Mouse (Mus musculus): ENCODE measurements around the gene Fam120c. TPM values are rescaled to one million over a fixed set of nuclear protein-coding genes. Genes with fewer than 3 reads are reported as not detected.

Gene Fam120c
- total RNA-seq, 2 experiments from 2014 or later: 0.19 to 0.26 TPM

DNA sequence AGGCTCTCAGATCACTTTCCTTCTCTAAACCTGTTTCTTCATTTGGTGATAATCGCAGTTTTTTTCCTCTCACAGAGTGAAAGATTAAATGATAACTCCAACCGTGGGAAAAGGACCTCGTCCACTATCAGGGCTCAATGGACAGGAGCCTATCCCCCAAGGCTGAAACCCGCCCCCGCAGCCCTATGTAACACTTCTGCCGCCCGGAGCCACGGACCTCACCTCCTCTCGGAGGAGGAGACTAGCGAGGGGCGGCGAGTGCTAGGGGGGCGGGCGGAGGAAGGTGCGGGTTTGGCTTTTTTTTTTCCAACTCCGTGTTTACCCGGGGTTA, 176.1 kb downstream of the Fam120c start:
- peak; percentile 68 for ATAC-seq (replicated peaks; ENCODE audit: low FRiP score, poor library complexity, severe bottlenecking)

DNA sequence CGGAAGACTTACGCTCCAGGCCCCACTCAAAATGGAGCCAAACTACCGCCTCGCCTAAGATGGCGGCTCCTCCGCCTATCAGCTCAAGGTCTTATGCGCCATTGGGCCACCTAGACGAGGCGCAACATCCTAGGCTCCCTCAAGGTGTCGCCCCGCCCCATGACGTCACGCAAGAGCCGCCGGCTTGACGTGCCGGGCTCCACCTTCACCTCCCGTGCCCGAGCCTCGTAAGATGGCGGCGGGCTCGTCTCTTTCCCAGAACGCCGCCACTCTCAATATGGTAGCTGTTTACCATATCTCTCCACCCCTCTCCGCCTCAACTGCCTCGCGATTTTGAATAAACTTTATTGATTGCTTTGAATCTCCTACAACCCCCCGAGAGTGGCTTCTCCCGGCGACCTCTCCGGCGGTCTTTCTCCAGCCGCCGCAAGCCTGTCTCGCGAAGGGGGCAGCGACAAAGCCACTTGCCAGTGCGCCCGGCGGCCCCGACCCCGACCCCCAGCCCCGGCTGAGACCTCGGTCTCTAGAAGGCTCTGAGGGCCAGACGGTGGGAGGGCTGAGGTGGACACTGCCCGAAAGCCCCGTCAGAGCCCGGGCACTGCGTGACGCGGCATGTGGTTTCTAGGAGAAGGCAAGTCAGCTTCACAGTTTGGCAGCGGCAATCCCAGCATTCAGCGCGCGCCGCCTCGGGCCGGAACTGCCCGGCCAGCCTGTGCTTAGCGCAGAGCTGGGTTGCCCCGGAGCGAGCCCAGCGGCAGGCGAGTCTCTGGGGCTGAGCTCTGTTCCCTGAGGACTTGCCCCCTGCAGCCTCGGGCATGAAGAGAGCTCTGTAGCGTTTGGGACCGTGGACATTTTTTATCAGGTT, 176.7 kb downstream of the Fam120c start, which contains the start of gene Phf8:
Phf8 (plus strand) TSS at position 215 of the 865 bp plus-strand sequence.
- peak; percentile 85 for ATAC-seq (replicated peaks; ENCODE audit: low FRiP score, poor library complexity, severe bottlenecking)

Other genes starting within 250 kb of the Fam120c start
- gene Tsr2, start 247.6 kb upstream of the Fam120c start, total RNA-seq (2015; ENCODE audit: low replicate concordance): 0.38 and 1.5 TPM in 2 replicates
- 2.5 and 3.2 TPM in 2 replicates for gene Tsr2, start 247.6 kb upstream of the Fam120c start, total RNA-seq (2017; ENCODE audit: low replicate concordance)
- not detected in 2 replicates for gene Wnk3, start 146.1 kb upstream of the Fam120c start, total RNA-seq (2015; ENCODE audit: low replicate concordance)
- 0.17 TPM in 1 of 2 replicates, not detected in the other for gene Wnk3, start 146.1 kb upstream of the Fam120c start, total RNA-seq (2017; ENCODE audit: low replicate concordance)
- 77.7 and 84.7 TPM in 2 replicates for gene Phf8, start 176.5 kb downstream of the Fam120c start, total RNA-seq (2015; ENCODE audit: low replicate concordance)
- 70.3 and 75.4 TPM in 2 replicates for gene Phf8, start 176.5 kb downstream of the Fam120c start, total RNA-seq (2017; ENCODE audit: low replicate concordance)

Measured in erythroblast, adult 5-6 weeks (primary cell).